Mouse (Mus musculus) bone marrow, adult 2 months (tissue): ENCODE measurements around the gene Wdtc1.

Experiments used
- CTCF ChIP-seq: fragments of 200-500 bp; IDR thresholded peaks from 2 replicates; pipeline ENCODE4 v1.5.1; 2011; ENCODE audit warnings: low read length, control low read depth; ENCODE audit not compliant: control insufficient read depth, insufficient read depth
- POLR2A ChIP-seq: fragments of 200-500 bp; IDR thresholded peaks from 2 replicates; pipeline ENCODE4 v1.6.1; 2011; ENCODE audit warnings: low read depth, mild to moderate bottlenecking, control low read depth, low read length, borderline replicate concordance; ENCODE audit not compliant: control insufficient read depth

DNA sequence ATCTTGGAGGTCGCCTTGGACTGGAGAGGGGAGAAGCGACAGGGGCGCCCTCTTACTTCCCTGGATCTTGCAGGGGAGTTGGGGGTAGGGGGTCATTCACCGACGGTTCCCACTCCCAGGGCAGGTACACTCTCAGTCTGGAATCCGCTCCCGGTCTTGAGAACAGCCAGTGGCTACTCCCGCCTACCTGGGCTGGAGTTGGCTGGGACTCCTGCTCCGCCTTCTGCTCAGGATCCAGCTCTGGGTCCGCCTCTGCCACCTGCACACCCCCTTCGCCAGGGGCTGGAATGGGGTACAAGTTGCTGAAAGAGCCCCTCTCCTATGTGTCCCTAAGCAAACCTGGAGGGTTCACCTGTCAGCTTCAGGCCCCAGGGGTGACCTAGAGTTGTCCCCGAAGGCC is 96.1 kb downstream of the Wdtc1 start:
- TF ChIP-seq CTCF (no peak), POLR2A (no peak)
